8 mouse cellular contexts compared by ENCODE assay signal in genomic region chr14:98167186-98168038, GRCm38 (mm10). TPM values are rescaled to one million over a fixed set of nuclear protein-coding genes. Genes with fewer than 3 reads are reported as not detected.
DNase-seq lines count a peak whose midpoint lies in the region; ATAC-seq and TF ChIP-seq lines count a peak whose summit lies in the region.

No protein-coding gene starts in this region.

- H3K9me3 ChIP-seq in forebrain, postnatal 0 days (ENCODE audit: low read length): no peaks in the 10 kb centered on the region
- H3K9me3 ChIP-seq in intestine, embryonic 14.5 days (ENCODE audit: control insufficient read depth, low read length): no peaks in the 10 kb centered on the region
- no peaks in the 10 kb centered on the region for H3K9me3 ChIP-seq in liver, embryonic 15.5 days (replicated peaks)
- H3K9me3 ChIP-seq in neural tube, embryonic 13.5 days: no peaks in the 10 kb centered on the region

- no peaks in the 10 kb centered on the region; the same call in 1 of the 2 replicates for H3K27me3 ChIP-seq in cerebellum, adult 2 months (ENCODE audit: control insufficient read depth, insufficient read depth, low read length)
- no peaks in the 10 kb centered on the region; the same call in 1 of the 2 replicates for H3K27me3 ChIP-seq in forebrain, postnatal 0 days (ENCODE audit: insufficient read depth, low read length)
- H3K27me3 ChIP-seq in intestine, embryonic 14.5 days (replicated peaks; ENCODE audit: control insufficient read depth, insufficient read depth, low read length): 0 out of 2 replicates have a peak, but pooled peaks cover 19% of the 10 kb centered on the region
- peaks cover 47% of the 10 kb centered on the region for H3K27me3 ChIP-seq in liver, embryonic 15.5 days
- H3K27me3 ChIP-seq in neural tube, embryonic 13.5 days: no peaks in the 10 kb centered on the region

- H3K4me2 ChIP-seq in forebrain, postnatal 0 days (ENCODE audit: low read depth): peak overlapping the region; percentile 98
- peak overlapping the region; percentile 90 for H3K4me2 ChIP-seq in intestine, embryonic 14.5 days (ENCODE audit: low read length)
- peak overlapping the region; percentile 71 for H3K4me2 ChIP-seq in liver, embryonic 15.5 days
- peak overlapping the region; percentile 75 for H3K4me2 ChIP-seq in neural tube, embryonic 13.5 days

- TF ChIP-seq CTCF in cerebellum, adult 2 months (IDR thresholded peaks at IDR 0.05; ENCODE audit: borderline replicate concordance, insufficient read depth, low read depth, low read length): no peak
- TF ChIP-seq CTCF in brain, embryonic 14.5 days (IDR thresholded peaks at IDR 0.05; ENCODE audit: borderline replicate concordance, extremely low read depth, insufficient read depth, insufficient read length): peak; percentile 11; the same call in 1 of the 2 replicates
- TF ChIP-seq CTCF in forebrain, postnatal 0 days (IDR thresholded peaks at IDR 0.05; ENCODE audit: low read depth): peak; percentile 19; the same call in 1 of the 2 replicates

- H3K9ac ChIP-seq in forebrain, postnatal 0 days: peak overlapping the region; percentile 64
- peak overlapping the region; percentile 54 for H3K9ac ChIP-seq in intestine, embryonic 14.5 days (ENCODE audit: low read length)
- no peak overlapping the region for H3K9ac ChIP-seq in liver, embryonic 15.5 days
- H3K9ac ChIP-seq in neural tube, embryonic 13.5 days: peak overlapping the region; percentile 96

- no peak overlapping the region for H3K27ac ChIP-seq in cerebellum, adult 2 months (ENCODE audit: insufficient read depth, low read length)
- peak overlapping the region; percentile 67 for H3K27ac ChIP-seq in forebrain, postnatal 0 days (ENCODE audit: low read depth, low read length)
- 0 out of 2 replicates have a peak overlapping the region, but pooled peaks have one; percentile 43 for H3K27ac ChIP-seq in intestine, embryonic 14.5 days (ENCODE audit: low read depth)
- H3K27ac ChIP-seq in liver, embryonic 15.5 days (replicated peaks): no peak overlapping the region
- peak overlapping the region; percentile 97 for H3K27ac ChIP-seq in neural tube, embryonic 13.5 days (replicated peaks)

- peak overlapping the region; percentile 53 for H3K4me3 ChIP-seq in cerebellum, adult 2 months (replicated peaks; ENCODE audit: insufficient read depth, low read depth, low read length)
- H3K4me3 ChIP-seq in forebrain, postnatal 0 days (ENCODE audit: low read depth, low read length): peak overlapping the region; percentile 70
- peak overlapping the region; percentile 63 for H3K4me3 ChIP-seq in intestine, embryonic 14.5 days (ENCODE audit: low read depth, low read length)
- peak overlapping the region; percentile 53 for H3K4me3 ChIP-seq in liver, embryonic 15.5 days (replicated peaks)
- H3K4me3 ChIP-seq in neural tube, embryonic 13.5 days: peak overlapping the region; percentile 91

- ATAC-seq in forebrain, postnatal 0 days: peak; percentile 38
- peak; percentile 52 for ATAC-seq in intestine, embryonic 14.5 days (replicated peaks; ENCODE audit: low FRiP score, low TSS enrichment, low read depth)
- peak; percentile 50 for ATAC-seq in liver, embryonic 15.5 days (ENCODE audit: insufficient read depth)
- ATAC-seq in neural tube, embryonic 13.5 days (ENCODE audit: low read depth): peak; percentile 64
- ATAC-seq in CD4-positive, CD25-positive, alpha-beta regulatory T cell, adult 4 months: no peak

- WGBS in cerebellum, adult 2 months: under 1% methylated on average over 33 of the region's 33 CpGs
- WGBS in forebrain, postnatal 0 days: under 1% methylated on average over 33 of the region's 33 CpGs
- WGBS in intestine, embryonic 14.5 days: 1% methylated on average over 33 of the region's 33 CpGs
- WGBS in liver, embryonic 15.5 days (ENCODE audit: insufficient replicate concordance): under 1% methylated on average over 33 of the region's 33 CpGs
- under 1% methylated on average over 33 of the region's 33 CpGs for WGBS in neural tube, embryonic 13.5 days

- H3K36me3 ChIP-seq in forebrain, postnatal 0 days (ENCODE audit: insufficient read depth): no peaks in the 10 kb centered on the region
- H3K36me3 ChIP-seq in intestine, embryonic 14.5 days (ENCODE audit: control insufficient read depth, insufficient read depth, low read length): no peaks in the 10 kb centered on the region
- no peaks in the 10 kb centered on the region for H3K36me3 ChIP-seq in liver, embryonic 15.5 days (replicated peaks)
- no peaks in the 10 kb centered on the region for H3K36me3 ChIP-seq in neural tube, embryonic 13.5 days

- H3K4me1 ChIP-seq in cerebellum, adult 2 months (ENCODE audit: control insufficient read depth, insufficient read depth, low read length): no peaks in the 10 kb centered on the region
- H3K4me1 ChIP-seq in forebrain, postnatal 0 days (ENCODE audit: insufficient read depth): no peaks in the 10 kb centered on the region
- H3K4me1 ChIP-seq in intestine, embryonic 14.5 days (replicated peaks; ENCODE audit: control insufficient read depth, insufficient read depth, low read length): 0 out of 2 replicates have a peak, but pooled peaks cover 4% of the 10 kb centered on the region
- H3K4me1 ChIP-seq in liver, embryonic 15.5 days (replicated peaks): 0 out of 2 replicates have a peak, but pooled peaks cover 6% of the 10 kb centered on the region
- H3K4me1 ChIP-seq in neural tube, embryonic 13.5 days (replicated peaks): peaks cover 37% of the 10 kb centered on the region

- peak; percentile 17 to 30 for DNase-seq in cerebellum, adult 2 months
- no peak for DNase-seq in cerebellum, adult 9-10 months
- peak; percentile 75 for DNase-seq in brain, embryonic 14.5 days (ENCODE audit: low read depth)
- peak; percentile 44 for DNase-seq in forebrain, postnatal 0 days
- peak; percentile 61 for DNase-seq in intestine, embryonic 14.5 days (ENCODE audit: low spot score)

- TF ChIP-seq POLR2A in cerebellum, adult 2 months (IDR thresholded peaks at IDR 0.05; ENCODE audit: borderline replicate concordance, insufficient read depth, low read length): no peak
- TF ChIP-seq POLR2A in brain, embryonic 14.5 days (IDR thresholded peaks at IDR 0.05; ENCODE audit: borderline replicate concordance, extremely low read depth, insufficient read depth, insufficient read length, poor library complexity, severe bottlenecking): no peak

RNA-seq across cellular contexts. Expression of gene Dach1, which starts 2.2 kb away (rescaled TPM):
- 7.0 and 7.4 TPM in 2 replicates for polyA plus RNA-seq in cerebellum, adult 2 months (2012; rRNA removed)
- polyA plus RNA-seq in brain, embryonic 14.5 days (2012; rRNA removed): 13.1 and 23.1 TPM in 2 replicates
- 9.3 and 10.6 TPM in 2 replicates for total RNA-seq in forebrain, postnatal 0 days (2014; rRNA removed)
- 3.9 and 5.8 TPM in 2 replicates for polyA plus RNA-seq in forebrain, postnatal 0 days (2015; fragmentation: Nextera tagmentation; extraction: Ambion mirVana)
- polyA plus RNA-seq in intestine, embryonic 14.5 days (2014; fragmentation: Nextera tagmentation; extraction: Ambion mirVana): 3.2 and 4.0 TPM in 2 replicates
- polyA plus RNA-seq in liver, embryonic 15.5 days (2015; fragmentation: Nextera tagmentation; extraction: Ambion mirVana): 0.23 and 0.25 TPM in 2 replicates
- 18.7 and 19.5 TPM in 2 replicates for polyA plus RNA-seq in neural tube, embryonic 13.5 days (2015; fragmentation: Nextera tagmentation; extraction: Ambion mirVana)
- polyA plus RNA-seq in CD4-positive, CD25-positive, alpha-beta regulatory T cell, adult 4 months (2017; shearing (Covaris generic)): not detected

Comparison
In these comparisons a context has a peak if more than half of its experiments do, and no peak if none do; other contexts are left out.
1. H3K27ac ChIP-seq: peak in forebrain, postnatal 0 days (single experiment), intestine, embryonic 14.5 days (single experiment) and neural tube, embryonic 13.5 days (single experiment); none in cerebellum, adult 2 months (single experiment) and liver, embryonic 15.5 days (single experiment).
2. Peak in every context shown above with its lines, with median percentiles within 50 percentile points of each other: H3K4me3 ChIP-seq and H3K4me2 ChIP-seq.